Mouse (Mus musculus): ENCODE measurements around the gene Prrg4.

- TF ChIP-seq CTCF (conservative IDR thresholded peaks at IDR 0.05; ENCODE audit: insufficient read depth, insufficient read length, low read depth, low read length) (no peak), POLR2A (IDR thresholded peaks at IDR 0.05; ENCODE audit: low read depth, low read length) (no peak)
Observed at GRCm38 (mm10) chr2:104859060-104859459, 9.4 kb upstream of the Prrg4 start.

Data from kidney, adult 2 months (tissue).